Mouse (Mus musculus) hindbrain, embryonic 12.5 days (tissue): ENCODE results near the gene Dip2b. TPM values are rescaled to one million over a fixed set of nuclear protein-coding genes. Genes with fewer than 3 reads are reported as not detected.

Experiments
- polyA plus RNA-seq: library from polyadenylated mRNA; unstranded; fragments of >200 nt; fragmentation: Nextera tagmentation; extraction: Ambion mirVana; gene quantifications from 2 replicates; pipeline ENCODE4 v1.2.1, GENCODE M21; 2016

Gene Dip2b
- polyA plus RNA-seq, 1 experiment from 2014 or later = 27.5 TPM

Other genes starting within 250 kb of the Dip2b start
- 36.1 and 44.3 TPM in 2 replicates for gene Lima1, start 163.2 kb upstream of the Dip2b start, polyA plus RNA-seq
- 0.03 TPM in 1 of 2 replicates, not detected in the other for gene Fam186a, start 71.6 kb upstream of the Dip2b start, polyA plus RNA-seq
- 31.2 and 34.5 TPM in 2 replicates for gene Larp4, start 68.6 kb upstream of the Dip2b start, polyA plus RNA-seq
- 29.0 and 31.1 TPM in 2 replicates for gene Atf1, start 189.2 kb downstream of the Dip2b start, polyA plus RNA-seq
- gene Tmprss12, start 242.2 kb downstream of the Dip2b start, polyA plus RNA-seq = not detected in 2 replicates